In genomic region chr6:113368124-113368523, GRCm38 (mm10) we compare ENCODE assay signal across 20 mouse cellular contexts. TPM values are rescaled to one million over a fixed set of nuclear protein-coding genes. Genes with fewer than 3 reads are reported as not detected.
DNase-seq lines count a peak whose midpoint lies in the region; ATAC-seq and TF ChIP-seq lines count a peak whose summit lies in the region.
"Had no signal": no experiment of that assay in that cellular context is flagged by ENCODE, and none has a peak within 500 bp of the region (broad histone marks: within the 10 kb centered on the region; RNA-seq: fewer than 3 reads in every experiment).

No protein-coding gene starts in this region.

- no peak overlapping the region for H3K9ac ChIP-seq in heart, embryonic 12.5 days
- no peak overlapping the region for H3K9ac ChIP-seq in kidney, embryonic 16.5 days (replicated peaks; ENCODE audit: low read length)
- H3K9ac ChIP-seq: limb, embryonic 15.5 days had no signal

- no peak for ATAC-seq in heart, embryonic 12.5 days (ENCODE audit: insufficient number of reproducible peaks, low FRiP score)
- ATAC-seq in kidney, embryonic 16.5 days (ENCODE audit: low FRiP score, low TSS enrichment): no peak
- ATAC-seq: midbrain, embryonic 16.5 days had no signal

- H3K36me3 ChIP-seq in heart, embryonic 12.5 days: peaks cover 65% of the 10 kb centered on the region
- H3K36me3 ChIP-seq in kidney, embryonic 16.5 days (ENCODE audit: insufficient read depth, low read length): peaks cover 31% of the 10 kb centered on the region
- peaks cover 53% of the 10 kb centered on the region for H3K36me3 ChIP-seq in E14TG2a.4 (ENCODE audit: insufficient read depth, low read length)

- no peak overlapping the region for H3K27ac ChIP-seq in heart, embryonic 12.5 days (ENCODE audit: poor library complexity, severe bottlenecking)
- H3K27ac ChIP-seq in kidney, embryonic 16.5 days (ENCODE audit: low read length): peak overlapping the region; percentile 63
- H3K27ac ChIP-seq: gastrocnemius, adult 2 months; heart, embryonic 10.5 days; limb, embryonic 15.5 days; stomach, postnatal 0 days had no signal

- H3K9me3 ChIP-seq in heart, embryonic 12.5 days (replicated peaks): no peaks in the 10 kb centered on the region
- no peaks in the 10 kb centered on the region for H3K9me3 ChIP-seq in kidney, embryonic 16.5 days (ENCODE audit: low read length)
- no peaks in the 10 kb centered on the region for H3K9me3 ChIP-seq in E14TG2a.4 (ENCODE audit: low read length)
- H3K9me3 ChIP-seq: heart, embryonic 10.5 days; limb, embryonic 15.5 days had no signal

- H3K4me2 ChIP-seq in heart, embryonic 12.5 days: no peak overlapping the region
- no peak overlapping the region for H3K4me2 ChIP-seq in kidney, embryonic 16.5 days (replicated peaks; ENCODE audit: low read depth, low read length)
- H3K4me2 ChIP-seq: limb, embryonic 15.5 days had no signal

- H3K4me3 ChIP-seq in heart, embryonic 12.5 days: no peak overlapping the region
- no peak overlapping the region for H3K4me3 ChIP-seq in kidney, embryonic 16.5 days (ENCODE audit: low read length)
- H3K4me3 ChIP-seq in E14TG2a.4 (replicated peaks; ENCODE audit: low read length): peak overlapping the region; percentile 76
- H3K4me3 ChIP-seq: gastrocnemius, adult 2 months; heart, embryonic 10.5 days; limb, embryonic 15.5 days had no signal

- TF ChIP-seq CTCF in E14TG2a.4 (conservative IDR thresholded peaks at IDR 0.05; ENCODE audit: low read length): no peak

- DNase-seq in heart, adult 11 months: peak; percentile 45
- no peak for DNase-seq in kidney, postnatal 36 days
- peak; percentile 94 for DNase-seq in ZHBTc4 (ENCODE audit: low read depth, low spot score)
- no peak for DNase-seq in gastrocnemius, postnatal 10 days
- no peak for DNase-seq in cerebellum, adult 11 months
- DNase-seq: adrenal gland, postnatal 10 days; cerebellum, adult 9-10 months; gastrocnemius, adult 2 months; kidney, adult 2 months; left cerebral cortex, postnatal 4 days; lung, postnatal 4 days; thymus, adult 2 months; thymus, postnatal 4 days had no signal

- H3K27me3 ChIP-seq in heart, embryonic 12.5 days (replicated peaks): no peaks in the 10 kb centered on the region
- H3K27me3 ChIP-seq in kidney, embryonic 16.5 days (ENCODE audit: insufficient read depth, low read length): no peaks in the 10 kb centered on the region
- H3K27me3 ChIP-seq in E14TG2a.4 (ENCODE audit: insufficient read depth, low read length): no peaks in the 10 kb centered on the region
- H3K27me3 ChIP-seq: limb, embryonic 15.5 days had no signal

- WGBS in heart, embryonic 12.5 days: 89% methylated on average over 7 of the region's 7 CpGs
- 82% methylated on average over 7 of the region's 7 CpGs for WGBS in kidney, embryonic 16.5 days

- H3K4me1 ChIP-seq in heart, embryonic 12.5 days (replicated peaks): no peaks in the 10 kb centered on the region
- H3K4me1 ChIP-seq in kidney, embryonic 16.5 days (ENCODE audit: insufficient read depth, low read length): no peaks in the 10 kb centered on the region
- H3K4me1 ChIP-seq in E14TG2a.4 (replicated peaks; ENCODE audit: low read depth, low read length): peaks cover 66% of the 10 kb centered on the region
- H3K4me1 ChIP-seq: heart, embryonic 10.5 days; limb, embryonic 15.5 days had no signal

RNA-seq across cellular contexts. Expression of gene Tada3, which starts 9.6 kb away (rescaled TPM):
- polyA plus RNA-seq in heart, embryonic 12.5 days (2016; fragmentation: Nextera tagmentation; extraction: Ambion mirVana): 40.1 and 42.2 TPM in 2 replicates
- polyA plus RNA-seq in kidney, embryonic 16.5 days (2015; fragmentation: Nextera tagmentation; extraction: Ambion mirVana): 63.5 and 66.7 TPM in 2 replicates
- 10 to 100 TPM; 18.8 to 21.7 TPM for total RNA-seq in gastrocnemius, postnatal 10 days (2021)

RNA-seq across cellular contexts. Expression of gene Arpc4, which starts 9.8 kb away (rescaled TPM):
- 274 and 285 TPM in 2 replicates for polyA plus RNA-seq in heart, embryonic 12.5 days (2016; fragmentation: Nextera tagmentation; extraction: Ambion mirVana)
- 401 and 410 TPM in 2 replicates for polyA plus RNA-seq in kidney, embryonic 16.5 days (2015; fragmentation: Nextera tagmentation; extraction: Ambion mirVana)
- total RNA-seq in gastrocnemius, postnatal 10 days (2021): 10 to 100 TPM; 86.3 to 94.5 TPM

RNA-seq across cellular contexts. Expression of gene Ttll3, which starts 20.9 kb away (rescaled TPM):
- 1.6 and 2.5 TPM in 2 replicates for polyA plus RNA-seq in heart, embryonic 12.5 days (2016; fragmentation: Nextera tagmentation; extraction: Ambion mirVana)
- polyA plus RNA-seq in kidney, embryonic 16.5 days (2015; fragmentation: Nextera tagmentation; extraction: Ambion mirVana): 3.4 and 4.4 TPM in 2 replicates
- total RNA-seq in gastrocnemius, postnatal 10 days (2021): 1 to 10 TPM; 1.1 to 2.2 TPM

RNA-seq across cellular contexts. Expression of gene Camk1, which starts 24.3 kb away (rescaled TPM):
- 110 and 113 TPM in 2 replicates for polyA plus RNA-seq in heart, embryonic 12.5 days (2016; fragmentation: Nextera tagmentation; extraction: Ambion mirVana)
- 110 and 117 TPM in 2 replicates for polyA plus RNA-seq in kidney, embryonic 16.5 days (2015; fragmentation: Nextera tagmentation; extraction: Ambion mirVana)
- total RNA-seq in gastrocnemius, postnatal 10 days (2021): 10 to 100 TPM; 35.9 to 44.2 TPM

RNA-seq across cellular contexts. Expression of gene Ogg1, which starts 41.4 kb away (rescaled TPM):
- 9.0 and 10.6 TPM in 2 replicates for polyA plus RNA-seq in heart, embryonic 12.5 days (2016; fragmentation: Nextera tagmentation; extraction: Ambion mirVana)
- polyA plus RNA-seq in kidney, embryonic 16.5 days (2015; fragmentation: Nextera tagmentation; extraction: Ambion mirVana): 17.4 and 19.4 TPM in 2 replicates
- 1 to 10 TPM; 8.1 to 8.2 TPM for total RNA-seq in gastrocnemius, postnatal 10 days (2021)

Comparison
In these comparisons a context has a peak if more than half of its experiments do, and no peak if none do; other contexts are left out.
1. DNase-seq: peak in heart, adult 11 months (single experiment) and ZHBTc4 (single experiment); none in kidney, postnatal 36 days (0 of 2), gastrocnemius, postnatal 10 days (single experiment) and cerebellum, adult 11 months (single experiment).